Mouse (Mus musculus): Measurements from ENCODE around the gene Eya4.

The Eya4 gene

GRCm38 (mm10) chr10:23350011-23350911, at the start of gene Eya4:
TSS of gene Eya4 (minus strand) at chr10:23350786.
- DNase-seq (ENCODE audit: low spot score in 2 of 2), result no peak

- no peak for DNase-seq (ENCODE audit: low spot score in 2 of 2)
Measured at GRCm38 (mm10) chr10:23395399-23395798, 44.8 kb upstream of the Eya4 start.

- DNase-seq (ENCODE audit: low spot score in 2 of 2), result no peak
Measured at GRCm38 (mm10) chr10:23394556-23395245, 44.1 kb upstream of the Eya4 start.

GRCm38 (mm10) chr10:23394152-23394551, 43.6 kb upstream of the Eya4 start:
- no peak for DNase-seq (ENCODE audit: low spot score in 2 of 2)

GRCm38 (mm10) chr10:23363866-23364265, 13.3 kb upstream of the Eya4 start:
- no peak for DNase-seq (ENCODE audit: low spot score in 2 of 2)

GRCm38 (mm10) chr10:23349392-23350010, 1.1 kb downstream of the Eya4 start:
- no peak for DNase-seq (ENCODE audit: low spot score in 2 of 2)

GRCm38 (mm10) chr10:23348893-23349391, 1.6 kb downstream of the Eya4 start:
- no peak for DNase-seq (ENCODE audit: low spot score in 2 of 2)

GRCm38 (mm10) chr10:23348101-23348892, 2.3 kb downstream of the Eya4 start:
- no peak for DNase-seq (ENCODE audit: low spot score in 2 of 2)

- DNase-seq (ENCODE audit: low spot score in 2 of 2), result no peak
Measured at GRCm38 (mm10) chr10:23337250-23337649, 13.3 kb downstream of the Eya4 start.

- DNase-seq (ENCODE audit: low spot score in 2 of 2), result no peak
Measured at GRCm38 (mm10) chr10:23332768-23333167, 17.8 kb downstream of the Eya4 start.

GRCm38 (mm10) chr10:23327651-23328050, 22.9 kb downstream of the Eya4 start:
- no peak for DNase-seq (ENCODE audit: low spot score in 2 of 2)

GRCm38 (mm10) chr10:23322275-23322674, 28.3 kb downstream of the Eya4 start:
- DNase-seq (ENCODE audit: low spot score in 2 of 2), result no peak

- DNase-seq (ENCODE audit: low spot score in 2 of 2), result no peak
Measured at GRCm38 (mm10) chr10:23295616-23296015, 55.0 kb downstream of the Eya4 start.

GRCm38 (mm10) chr10:23292495-23292894, 58.1 kb downstream of the Eya4 start:
- no peak for DNase-seq (ENCODE audit: low spot score in 2 of 2)

- DNase-seq (ENCODE audit: low spot score in 2 of 2), result no peak
Measured at GRCm38 (mm10) chr10:23277371-23277770, 73.2 kb downstream of the Eya4 start.

- DNase-seq (ENCODE audit: low spot score in 2 of 2), result no peak
Measured at GRCm38 (mm10) chr10:23271050-23271621, 79.5 kb downstream of the Eya4 start.

- no peak for DNase-seq (ENCODE audit: low spot score in 2 of 2)
Measured at GRCm38 (mm10) chr10:23270502-23270901, 80.1 kb downstream of the Eya4 start.

- no peak for DNase-seq (ENCODE audit: low spot score in 2 of 2)
Measured at GRCm38 (mm10) chr10:23252180-23252579, 98.4 kb downstream of the Eya4 start.

GRCm38 (mm10) chr10:23246485-23246884, 104.1 kb downstream of the Eya4 start:
- DNase-seq (ENCODE audit: low spot score in 2 of 2), result no peak

- DNase-seq (ENCODE audit: low spot score in 2 of 2), result no peak
Measured at GRCm38 (mm10) chr10:23236918-23237317, 113.7 kb downstream of the Eya4 start.

GRCm38 (mm10) chr10:23235405-23235804, 115.2 kb downstream of the Eya4 start:
- no peak for DNase-seq (ENCODE audit: low spot score in 2 of 2)

Data from thymus, postnatal 10 days (tissue).